Mouse (Mus musculus) heart, embryonic 14.5 days (tissue): Measurements from ENCODE around the gene Col9a1. TPM values are rescaled to one million over a fixed set of nuclear protein-coding genes. Genes with fewer than 3 reads are reported as not detected.

Experiments
- ATAC-seq: fragments of 200-750 bp; cut with Nextera tagmentation; 2 replicates; pipeline ENCODE4 v1.8.0; 2017; ENCODE audit warnings: low read depth, moderate TSS enrichment; ENCODE audit not compliant: insufficient number of reproducible peaks, insufficient read depth, low FRiP score
- H3K27ac ChIP-seq, 2 experiments: fragments of 200-500 bp in 1 of 2; fragments of 300-500 bp in 1 of 2; sonication (generic) in 1 of 2; replicated peaks in 1 of 2; 2 replicates each; pipeline ENCODE4 v1.5.1; 2012 to 2014; ENCODE audit warnings: low read depth in 2 of 2, low read length in 2 of 2, control low read depth in 1 of 2, mild to moderate bottlenecking in 1 of 2, mixed read lengths in 1 of 2; ENCODE audit not compliant: control insufficient read depth in 1 of 2, insufficient read depth in 1 of 2
- H3K27me3 ChIP-seq: fragments of 300-500 bp; sonication (generic); 2 replicates; pipeline ENCODE4 v1.6.1; 2014; ENCODE audit warnings: mild to moderate bottlenecking, low read length, control low read depth; ENCODE audit not compliant: control insufficient read depth, insufficient read depth
- H3K36me3 ChIP-seq: fragments of 300-500 bp; sonication (generic); 2 replicates; pipeline ENCODE4 v1.6.1; 2014; ENCODE audit warnings: mild to moderate bottlenecking, control low read depth, low read length, mixed read lengths; ENCODE audit not compliant: control insufficient read depth, insufficient read depth
- H3K4me1 ChIP-seq, 2 experiments: fragments of 200-500 bp in 1 of 2; fragments of 300-500 bp in 1 of 2; sonication (generic) in 1 of 2; 2 replicates each; pipeline ENCODE4 v1.6.1; 2012 to 2014; ENCODE audit warnings: low read length in 2 of 2, control low read depth in 1 of 2, mixed read lengths in 1 of 2; ENCODE audit not compliant: control insufficient read depth in 2 of 2, insufficient read depth in 2 of 2
- H3K4me2 ChIP-seq: fragments of 300-500 bp; sonication (generic); 2 replicates; pipeline ENCODE4 v1.6.1; 2014; ENCODE audit warnings: mild to moderate bottlenecking, low read length
- H3K4me3 ChIP-seq, 2 experiments: fragments of 200-500 bp in 1 of 2; fragments of 300-500 bp in 1 of 2; sonication (generic) in 1 of 2; 2 replicates each; pipeline ENCODE4 v1.5.1; 2012 to 2014; ENCODE audit warnings: low read length in 2 of 2, mild to moderate bottlenecking in 2 of 2, control low read depth in 1 of 2, low read depth in 1 of 2, moderate library complexity in 1 of 2; ENCODE audit not compliant: control insufficient read depth in 1 of 2, insufficient read depth in 1 of 2
- H3K9ac ChIP-seq: fragments of 300-500 bp; sonication (generic); 2 replicates; pipeline ENCODE4 v1.6.1; 2014; ENCODE audit warnings: mild to moderate bottlenecking, low read length
- H3K9me3 ChIP-seq: fragments of 300-500 bp; sonication (generic); 2 replicates; pipeline ENCODE4 v1.6.1; 2016; ENCODE audit warnings: low read length, control low read depth; ENCODE audit not compliant: control insufficient read depth
- WGBS: fragments of 180-500 bp; shearing (Covaris S2); extraction: QIAGEN DNeasy Blood & Tissue Kit; methylation state at CpG from one replicate; pipeline ENCODE4 v1.1.7; 2014; 5-methylcytosine and 5-hydroxymethylcytosine counted together
- polyA plus RNA-seq: library from polyadenylated mRNA; unstranded; fragments of >200 nt; fragmentation: Nextera tagmentation; extraction: Ambion mirVana; gene quantifications from 2 replicates; pipeline ENCODE4 v1.2.1, GENCODE M21; 2014

The Col9a1 gene
- 4.8 and 6.9 TPM in 2 replicates for polyA plus RNA-seq

DNA sequence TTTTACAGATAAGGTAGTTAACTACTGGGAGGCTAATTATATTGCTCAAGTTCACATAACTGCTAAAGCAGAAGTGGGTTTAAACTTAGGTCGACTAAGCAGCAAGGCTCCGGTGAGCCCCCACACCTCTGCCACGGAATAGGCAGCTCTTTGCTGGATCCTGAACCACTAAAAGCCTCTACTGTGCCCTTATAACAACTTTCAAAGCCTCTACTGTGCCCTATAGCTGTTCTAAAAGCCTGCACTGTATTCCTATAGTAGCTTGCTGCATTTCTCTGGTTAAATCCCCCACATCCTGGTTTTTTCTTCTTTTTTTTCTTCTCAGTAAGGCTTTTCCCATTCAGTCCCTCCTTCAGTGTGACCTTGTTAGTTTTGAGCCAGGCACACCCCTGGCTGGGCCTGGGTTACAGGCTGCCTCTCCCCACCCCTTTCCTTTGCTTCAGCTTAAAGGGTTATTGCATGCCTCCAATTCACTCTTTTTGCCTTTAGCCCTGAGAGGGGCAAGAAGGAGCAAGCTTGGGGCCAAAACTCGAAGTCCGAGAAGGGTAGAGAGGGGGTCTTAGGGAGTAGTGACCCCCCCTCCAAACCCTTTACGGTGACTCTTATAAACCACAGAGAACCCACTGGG is at the start of gene Col9a1:
TSS of gene Col9a1 (plus strand) at position 387 of the 628 bp plus-strand sequence.
- WGBS: 71% methylated on average over 6 of the region's 6 CpGs
- Histone ChIP-seq H3K27me3 (no peaks in the 10 kb centered on the region), H3K36me3 (no peaks in the 10 kb centered on the region), H3K4me3 (no peak within 1 kb of the TSS), H3K27ac (no peak within 1 kb of the TSS), H3K9me3 (no peaks in the 10 kb centered on the region), H3K4me2 (no peak within 1 kb of the TSS), H3K4me1 (no peaks in the 10 kb centered on the region), H3K9ac (no peak within 1 kb of the TSS)
- no peak for ATAC-seq

DNA sequence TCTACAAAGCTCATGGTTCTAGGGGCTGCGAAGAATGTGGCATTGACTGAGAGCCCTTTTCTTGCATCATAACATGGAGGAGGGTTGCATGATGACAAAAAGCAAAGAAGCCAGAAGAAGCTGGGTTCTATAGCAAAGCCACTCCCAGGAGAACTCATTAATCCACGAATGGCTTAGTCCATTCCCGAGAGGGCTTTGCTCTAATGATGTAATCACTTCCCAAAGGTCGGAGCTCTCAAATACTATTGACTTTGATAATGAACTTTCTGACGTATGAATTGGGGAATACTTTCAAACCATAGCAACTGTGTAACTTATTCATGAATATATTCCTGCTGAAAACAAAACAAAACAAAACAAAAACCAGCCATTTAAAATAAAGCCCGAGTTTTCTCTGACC is 49.5 kb upstream of the Col9a1 start:
- Histone ChIP-seq H3K27ac (no peak overlapping the region), H3K4me2 (no peak overlapping the region), H3K9ac (no peak overlapping the region), H3K4me1 (no peaks in the 10 kb centered on the region), H3K4me3 (no peak overlapping the region), H3K36me3 (no peaks in the 10 kb centered on the region), H3K9me3 (no peaks in the 10 kb centered on the region), H3K27me3 (no peaks in the 10 kb centered on the region)
- no peak for ATAC-seq
- WGBS: 62% methylated on average over 6 of the region's 6 CpGs

DNA sequence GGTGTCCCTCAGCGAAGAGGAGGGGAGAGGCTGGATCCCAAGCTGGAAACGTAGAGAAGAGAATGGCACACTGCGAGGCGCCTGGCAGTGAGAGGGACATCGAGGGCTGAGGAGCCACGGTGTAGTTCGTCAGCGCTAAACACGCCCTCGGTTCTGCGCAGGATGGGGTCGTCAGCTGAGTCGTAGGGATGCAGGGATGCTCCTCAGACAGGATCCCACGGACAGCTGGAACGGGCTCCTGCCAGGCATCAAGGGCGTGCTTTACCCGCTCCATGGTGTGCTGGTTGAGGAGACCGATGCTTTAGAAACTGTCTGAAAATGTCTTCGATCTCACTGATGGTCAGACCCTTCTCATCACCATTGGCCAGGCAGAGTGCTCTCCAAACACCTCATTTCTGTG is 43.6 kb upstream of the Col9a1 start:
- Histone ChIP-seq H3K36me3 (no peaks in the 10 kb centered on the region), H3K4me1 (no peaks in the 10 kb centered on the region), H3K9ac (no peak overlapping the region), H3K4me3 (no peak overlapping the region), H3K27me3 (no peaks in the 10 kb centered on the region), H3K9me3 (no peaks in the 10 kb centered on the region), H3K27ac (no peak overlapping the region), H3K4me2 (no peak overlapping the region)
- ATAC-seq: no peak
- 41% methylated on average over 19 of the region's 19 CpGs for WGBS

DNA sequence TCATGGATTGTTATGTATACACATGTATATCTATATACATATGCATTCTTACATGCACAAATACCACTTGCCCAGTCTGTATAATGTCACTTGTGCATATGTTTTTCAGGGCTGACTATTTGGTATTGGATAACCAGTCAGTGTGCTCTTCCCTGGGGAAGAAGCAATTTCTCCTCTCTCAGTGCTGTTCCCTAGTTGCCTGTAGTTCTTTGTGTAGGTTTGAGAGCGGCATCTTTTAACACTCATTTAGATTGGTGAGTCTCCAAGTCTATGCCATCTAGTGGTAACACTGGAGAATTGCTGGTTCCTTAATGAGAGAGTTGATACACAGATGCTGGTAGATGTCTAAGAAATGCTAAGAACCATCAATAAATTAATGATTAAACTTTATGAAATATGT is 42.6 kb upstream of the Col9a1 start:
- WGBS: 6% methylated on average over 1 of the region's 1 CpGs
- no peaks in the 10 kb centered on the region for H3K9me3 ChIP-seq
- no peaks in the 10 kb centered on the region for H3K36me3 ChIP-seq
- no peak for ATAC-seq
- H3K27ac ChIP-seq: no peak overlapping the region
- H3K9ac ChIP-seq: no peak overlapping the region
- no peaks in the 10 kb centered on the region for H3K27me3 ChIP-seq
- H3K4me3 ChIP-seq: no peak overlapping the region
- no peaks in the 10 kb centered on the region for H3K4me1 ChIP-seq
- H3K4me2 ChIP-seq: no peak overlapping the region

DNA sequence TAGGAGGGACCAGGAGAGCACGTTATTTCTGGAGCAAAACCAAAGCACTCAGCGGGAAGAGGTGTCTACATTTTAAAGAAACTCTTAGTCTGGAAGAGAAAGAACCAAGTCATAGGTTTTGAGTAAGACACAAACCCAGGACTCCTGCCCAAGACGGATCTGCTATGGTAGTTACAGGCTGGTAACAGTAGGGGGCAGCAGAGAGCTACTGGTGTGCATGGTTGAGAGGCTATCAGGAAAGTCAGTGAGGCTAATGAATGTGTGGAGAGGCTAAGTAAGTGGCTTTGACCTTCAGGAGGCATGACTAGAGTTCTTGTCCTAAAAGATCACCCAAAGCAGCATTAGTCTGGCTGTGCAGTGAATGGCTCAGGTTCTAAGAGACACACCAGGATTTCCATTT is 40.3 kb upstream of the Col9a1 start:
- Histone ChIP-seq H3K27ac (no peak overlapping the region), H3K36me3 (no peaks in the 10 kb centered on the region), H3K4me3 (no peak overlapping the region), H3K27me3 (no peaks in the 10 kb centered on the region), H3K9me3 (no peaks in the 10 kb centered on the region), H3K4me2 (no peak overlapping the region), H3K4me1 (no peaks in the 10 kb centered on the region), H3K9ac (no peak overlapping the region)
- 6% methylated on average over 3 of the region's 3 CpGs for WGBS
- no peak for ATAC-seq

DNA sequence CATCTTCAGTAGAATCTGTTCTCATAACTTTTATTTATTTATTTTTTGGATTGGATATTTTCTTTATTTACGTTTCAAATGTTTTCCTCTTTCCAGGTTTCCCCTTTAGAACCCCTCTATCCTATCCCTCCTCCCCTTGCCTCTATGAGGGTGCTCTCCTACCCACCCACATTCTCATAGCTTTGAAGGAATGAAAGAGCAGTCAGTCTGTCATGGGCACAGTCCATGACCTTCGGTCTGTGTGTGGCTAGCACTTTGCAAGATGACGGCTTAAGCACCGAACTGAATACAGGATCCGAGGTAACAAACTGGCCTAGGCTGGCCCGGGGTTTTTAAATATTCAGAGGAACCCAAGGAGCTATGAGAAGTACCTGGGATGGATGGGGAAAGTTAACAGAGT is 36.9 kb upstream of the Col9a1 start:
- no peak for ATAC-seq
- Histone ChIP-seq H3K36me3 (no peaks in the 10 kb centered on the region), H3K4me1 (no peaks in the 10 kb centered on the region), H3K27ac (no peak overlapping the region), H3K9me3 (no peaks in the 10 kb centered on the region), H3K27me3 (no peaks in the 10 kb centered on the region), H3K4me3 (no peak overlapping the region), H3K4me2 (no peak overlapping the region), H3K9ac (no peak overlapping the region)
- WGBS: 80% methylated on average over 6 of the region's 6 CpGs

DNA sequence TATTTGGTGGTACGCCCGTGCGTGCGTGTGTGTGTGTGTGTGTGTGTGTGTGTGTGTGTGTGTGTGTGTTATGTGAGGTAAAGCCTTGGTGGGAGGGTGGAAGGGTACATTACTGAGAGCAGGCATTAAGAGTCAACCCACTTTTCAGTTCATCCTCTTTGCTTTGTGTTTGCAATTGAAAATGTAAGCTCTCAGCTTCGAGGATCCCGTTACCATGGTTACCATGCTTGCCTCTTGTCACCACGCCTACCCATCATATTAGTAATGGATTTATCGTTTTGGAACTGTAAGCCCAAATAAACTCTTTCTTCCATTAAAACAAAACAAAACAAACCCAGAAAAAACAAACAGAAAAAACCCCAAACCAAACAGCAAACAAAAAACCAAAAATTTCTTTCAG is 33.9 kb upstream of the Col9a1 start:
- Histone ChIP-seq H3K36me3 (no peaks in the 10 kb centered on the region), H3K27me3 (no peaks in the 10 kb centered on the region), H3K9me3 (no peaks in the 10 kb centered on the region), H3K9ac (no peak overlapping the region), H3K4me2 (no peak overlapping the region), H3K4me3 (no peak overlapping the region), H3K27ac (no peak overlapping the region), H3K4me1 (no peaks in the 10 kb centered on the region)
- 85% methylated on average over 8 of the region's 8 CpGs for WGBS
- ATAC-seq: no peak

DNA sequence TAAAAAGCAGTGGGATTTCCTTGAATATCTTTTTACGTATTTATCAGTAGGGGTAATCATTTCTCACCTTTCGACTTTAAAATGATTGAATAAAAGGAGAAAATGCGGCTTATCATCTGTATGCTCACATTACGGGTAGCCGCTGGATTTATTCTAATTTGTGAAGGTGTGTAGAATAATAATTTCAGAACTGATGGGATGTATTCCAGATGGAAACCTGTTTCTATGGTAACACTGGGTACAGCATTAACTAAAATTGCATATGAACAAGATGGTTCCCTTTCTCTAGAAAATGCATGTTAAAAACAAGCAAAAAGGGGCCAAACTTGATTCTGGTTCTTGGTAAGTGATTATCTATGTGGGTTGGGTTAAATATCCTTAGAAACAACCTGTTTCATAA is 19.7 kb upstream of the Col9a1 start:
- Histone ChIP-seq H3K4me3 (no peak overlapping the region), H3K27me3 (no peaks in the 10 kb centered on the region), H3K27ac (no peak overlapping the region), H3K9me3 (peaks cover 14% of the 10 kb centered on the region; the same call in 1 of the 2 replicates), H3K4me2 (no peak overlapping the region), H3K9ac (no peak overlapping the region), H3K4me1 (no peaks in the 10 kb centered on the region), H3K36me3 (no peaks in the 10 kb centered on the region)
- WGBS: 82% methylated on average over 5 of the region's 5 CpGs
- no peak for ATAC-seq
